Mouse (Mus musculus) liver, adult 2 months (tissue): ENCODE data around the gene Slc27a2. TPM values are rescaled to one million over a fixed set of nuclear protein-coding genes. Genes with fewer than 3 reads are reported as not detected.

Experiments used
- DNase-seq: peaks from one replicate; pipeline ENCODE4 v3.0.0-alpha.2; 2011; ENCODE audit warnings: low read depth, low spot score; ENCODE audit errors: extremely low read depth
- H3K27ac ChIP-seq: fragments of 200-500 bp; replicated peaks from 2 replicates; pipeline ENCODE4 v1.5.1; 2012; ENCODE audit warnings: low read depth, mild to moderate bottlenecking, control low read depth, inconsistent platforms, low read length; ENCODE audit not compliant: insufficient read depth
- H3K27me3 ChIP-seq: fragments of 200-500 bp; 2 replicates; pipeline ENCODE4 v1.6.1; 2012; ENCODE audit warnings: mild to moderate bottlenecking, moderate library complexity, low read length, inconsistent platforms; ENCODE audit not compliant: control insufficient read depth, insufficient read depth
- H3K36me3 ChIP-seq: fragments of 200-500 bp; 2 replicates; pipeline ENCODE4 v1.6.1; 2012; ENCODE audit warnings: low read length, inconsistent platforms; ENCODE audit not compliant: control insufficient read depth, insufficient read depth
- H3K4me1 ChIP-seq: fragments of 200-500 bp; 2 replicates; pipeline ENCODE4 v1.6.1; 2011; ENCODE audit warnings: low read length; ENCODE audit not compliant: control insufficient read depth, insufficient read depth
- H3K4me3 ChIP-seq: fragments of 200-500 bp; 2 replicates; pipeline ENCODE4 v1.5.1; 2011; ENCODE audit warnings: low read depth, mild to moderate bottlenecking, control low read depth, low read length, moderate library complexity; ENCODE audit not compliant: insufficient read depth
- H3K79me2 ChIP-seq: fragments of 200-500 bp; 2 replicates; pipeline ENCODE4 v1.6.1; 2012; ENCODE audit warnings: inconsistent platforms, mild to moderate bottlenecking, low read length, moderate library complexity; ENCODE audit not compliant: control insufficient read depth, insufficient read depth
- H3K9ac ChIP-seq: fragments of 200-500 bp; 2 replicates; pipeline ENCODE4 v1.6.1; 2012; ENCODE audit warnings: low read depth, mild to moderate bottlenecking, control low read depth, inconsistent platforms, low read length
- CTCF ChIP-seq: fragments of 200-500 bp; IDR thresholded peaks from 2 replicates; pipeline ENCODE4 v1.5.1; 2011; ENCODE audit warnings: low read depth, low read length, control low read depth
- POLR2A ChIP-seq: fragments of 200-500 bp; IDR thresholded peaks from 2 replicates; pipeline ENCODE4 v1.6.1; 2011; ENCODE audit warnings: low read length, control low read depth; ENCODE audit not compliant: insufficient read depth; ENCODE audit errors: extremely low read depth
- WGBS: fragments of 180-500 bp; shearing (Covaris S2); methylation state at CpG from one replicate; pipeline ENCODE4 v1.1.7; 2018; 5-methylcytosine and 5-hydroxymethylcytosine counted together
- polyA plus RNA-seq: library from polyadenylated mRNA; depleted of rRNA; stranded (reverse); fragments of >200 nt; gene quantifications from 2 replicates; pipeline ENCODE4 v1.2.3, GENCODE M21; 2012
- total RNA-seq: library from RNA; depleted of rRNA; stranded (reverse); fragments of >200 nt; gene quantifications from 2 replicates; pipeline ENCODE4 v1.2.3, GENCODE M21; 2014

The Slc27a2 gene
- total and polyA plus RNA-seq, 2 experiments = 1,036 to 1,397 TPM

DNA sequence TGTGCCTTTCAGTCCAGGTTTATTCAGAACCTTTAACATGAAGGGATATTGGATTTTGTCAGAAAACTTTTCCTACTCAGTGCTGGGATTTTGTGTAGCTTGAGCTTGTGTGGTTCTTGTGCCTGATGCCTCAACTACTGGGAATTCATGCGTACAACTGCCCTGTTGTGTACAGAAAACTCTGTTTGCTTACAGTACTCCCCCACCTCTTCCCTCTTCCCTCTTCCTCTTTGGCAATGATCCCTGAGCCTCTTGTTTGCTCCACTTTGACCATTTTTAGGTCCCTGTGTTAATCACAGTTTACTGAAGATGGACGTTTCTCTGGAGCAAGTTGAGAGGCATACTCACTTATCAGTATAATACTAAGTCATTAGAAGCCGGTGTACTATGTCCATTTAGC lies 5.8 kb upstream of the Slc27a2 start:
- H3K4me1 ChIP-seq = peaks cover 14% of the 10 kb centered on the region
- TF ChIP-seq POLR2A (no peak), CTCF (no peak)
- peak; percentile 86 for DNase-seq
- H3K36me3 ChIP-seq = no peaks in the 10 kb centered on the region
- H3K9ac ChIP-seq = no peak overlapping the region
- no peak overlapping the region for H3K4me3 ChIP-seq
- no peaks in the 10 kb centered on the region; the same call in 1 of the 2 replicates for H3K79me2 ChIP-seq
- H3K27ac ChIP-seq = peak overlapping the region; percentile 81
- H3K27me3 ChIP-seq = no peaks in the 10 kb centered on the region
- WGBS = 14% methylated on average over 3 of the region's 3 CpGs

DNA sequence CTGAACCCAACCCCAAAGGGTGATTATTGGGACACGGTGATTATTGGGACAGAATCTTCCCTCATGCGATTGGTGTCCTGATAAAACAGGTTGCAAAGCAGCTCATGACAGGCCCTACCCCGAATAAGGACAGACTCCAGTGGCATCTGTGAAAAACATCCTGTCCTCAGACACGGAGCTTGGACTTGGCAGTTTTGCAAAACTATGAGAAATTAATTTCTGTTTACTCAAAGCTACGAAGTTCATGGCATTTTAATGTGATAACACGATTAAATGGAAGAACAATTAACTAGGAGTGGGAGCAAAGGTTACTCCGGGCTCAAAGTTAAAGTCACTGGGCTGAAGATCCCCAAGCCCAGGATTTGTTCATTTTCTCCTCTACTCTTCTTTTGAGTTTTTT lies 2.5 kb upstream of the Slc27a2 start:
- Histone ChIP-seq H3K9ac (peak overlapping the region; percentile 44; the same call in 1 of the 2 replicates), H3K4me1 (peaks cover 18% of the 10 kb centered on the region), H3K4me3 (no peak overlapping the region), H3K36me3 (peaks cover 10% of the 10 kb centered on the region), H3K27ac (peak overlapping the region; percentile 87), H3K79me2 (peaks cover 14% of the 10 kb centered on the region), H3K27me3 (no peaks in the 10 kb centered on the region)
- 10% methylated on average over 7 of the region's 7 CpGs for WGBS
- peak; percentile 93 for DNase-seq
- no peak for TF ChIP-seq CTCF
- no peak for TF ChIP-seq POLR2A

DNA sequence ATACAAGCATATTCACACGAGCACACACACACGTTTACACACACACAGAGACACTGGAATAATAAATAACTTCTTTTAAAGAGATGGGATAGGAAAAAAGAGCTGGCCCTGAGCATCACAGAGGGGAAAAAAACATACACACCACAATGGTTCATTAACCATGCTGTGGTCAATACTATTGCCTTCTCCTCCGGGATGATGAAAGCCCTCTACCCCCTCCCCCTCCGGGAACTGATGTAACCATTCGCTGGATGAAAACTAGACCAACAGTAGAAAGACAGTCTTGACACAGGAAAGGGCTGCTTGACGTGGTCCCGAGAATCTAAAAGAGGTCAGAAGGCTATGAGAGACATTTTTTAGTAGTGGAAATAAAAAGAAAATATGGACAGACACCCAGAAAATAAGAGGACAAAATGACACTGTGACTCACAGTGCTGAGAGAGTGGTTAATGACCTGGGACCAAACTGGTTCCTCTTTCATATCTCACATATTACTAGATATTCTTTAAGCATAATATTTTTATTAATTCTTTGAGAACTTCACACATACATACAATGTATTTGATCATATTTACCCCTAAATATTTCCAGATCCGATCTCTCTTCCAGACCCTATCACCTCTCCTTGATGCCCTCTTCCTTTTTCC lies 840 bp upstream of the Slc27a2 start:
- Histone ChIP-seq H3K36me3 (peaks cover 24% of the 10 kb centered on the region), H3K27ac (peak overlapping the region; percentile 94), H3K27me3 (no peaks in the 10 kb centered on the region), H3K79me2 (peaks cover 23% of the 10 kb centered on the region), H3K4me3 (no peak overlapping the region), H3K4me1 (peaks cover 16% of the 10 kb centered on the region), H3K9ac (peak overlapping the region; percentile 64; the same call in 1 of the 2 replicates)
- TF ChIP-seq POLR2A = no peak
- TF ChIP-seq CTCF = no peak
- WGBS = 27% methylated on average over 8 of the region's 8 CpGs
- DNase-seq = peak; percentile 80

DNA sequence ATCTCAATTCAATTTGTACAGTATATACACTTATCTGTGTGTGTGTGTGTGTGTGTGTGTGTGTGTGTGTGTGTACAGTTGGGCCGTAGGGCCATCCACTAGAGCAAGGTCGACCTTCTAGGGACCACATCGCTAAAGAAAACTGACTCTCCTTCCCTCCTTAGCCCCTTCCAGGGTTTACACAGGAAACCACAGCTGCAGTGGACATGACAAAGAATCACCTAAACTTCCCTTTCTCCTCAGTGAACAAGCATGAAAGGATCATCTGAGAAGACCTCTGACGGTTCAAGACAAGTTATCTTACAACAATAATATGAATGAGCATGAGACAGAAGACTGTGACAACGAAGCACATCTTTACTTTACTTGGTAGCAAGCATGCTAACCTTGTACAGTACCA lies 311 bp upstream of the Slc27a2 start:
- Histone ChIP-seq H3K27me3 (no peaks in the 10 kb centered on the region), H3K9ac (peak overlapping the region; percentile 64), H3K79me2 (peaks cover 28% of the 10 kb centered on the region), H3K4me3 (no peak overlapping the region), H3K4me1 (peaks cover 16% of the 10 kb centered on the region), H3K27ac (peak overlapping the region; percentile 94), H3K36me3 (peaks cover 30% of the 10 kb centered on the region)
- peak; percentile 46 for DNase-seq
- 12% methylated on average over 5 of the region's 5 CpGs for WGBS
- TF ChIP-seq CTCF = no peak

DNA sequence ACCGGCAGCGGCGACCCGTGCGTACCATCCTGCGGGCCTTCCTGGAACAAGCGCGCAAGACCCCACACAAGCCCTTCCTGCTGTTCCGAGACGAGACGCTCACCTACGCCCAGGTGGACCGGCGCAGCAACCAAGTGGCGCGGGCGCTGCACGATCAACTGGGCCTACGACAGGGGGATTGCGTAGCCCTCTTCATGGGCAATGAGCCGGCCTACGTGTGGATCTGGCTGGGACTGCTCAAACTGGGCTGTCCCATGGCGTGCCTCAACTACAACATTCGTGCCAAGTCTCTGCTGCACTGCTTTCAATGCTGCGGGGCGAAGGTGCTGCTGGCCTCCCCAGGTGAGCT lies 1.1 kb downstream of the Slc27a2 start:
- H3K27ac ChIP-seq = peak overlapping the region; percentile 96
- DNase-seq = no peak
- no peaks in the 10 kb centered on the region for H3K27me3 ChIP-seq
- TF ChIP-seq CTCF (no peak), POLR2A (0 out of 2 replicates have a peak, but pooled peaks have one; percentile 24)
- peaks cover 43% of the 10 kb centered on the region for H3K36me3 ChIP-seq
- peaks cover 16% of the 10 kb centered on the region for H3K4me1 ChIP-seq
- peak overlapping the region; percentile 96 for H3K4me3 ChIP-seq
- WGBS = 2% methylated on average over 26 of the region's 26 CpGs
- peaks cover 35% of the 10 kb centered on the region for H3K79me2 ChIP-seq
- H3K9ac ChIP-seq = peak overlapping the region; percentile 98

DNA sequence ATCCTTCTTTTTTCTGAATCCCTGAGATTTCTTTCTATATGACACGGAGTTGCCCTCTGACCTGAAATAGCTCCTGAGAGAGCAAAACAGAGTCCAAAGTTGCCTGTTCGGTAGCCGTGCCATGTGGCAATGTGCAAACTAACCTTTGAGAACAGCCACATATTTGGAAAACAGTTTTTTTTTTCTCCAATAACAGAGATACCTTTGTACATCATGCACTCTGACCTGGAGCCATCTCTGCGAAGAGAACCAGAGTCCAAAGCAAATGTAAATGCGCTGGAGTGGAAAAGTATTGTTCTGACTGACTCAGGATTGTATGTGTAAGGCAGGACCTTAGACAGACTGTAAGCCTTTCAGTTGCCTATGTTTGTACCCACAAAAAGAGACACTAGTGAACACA lies 3.3 kb downstream of the Slc27a2 start:
- Histone ChIP-seq H3K27ac (peak overlapping the region; percentile 96), H3K4me3 (peak overlapping the region; percentile 96), H3K36me3 (peaks cover 64% of the 10 kb centered on the region), H3K4me1 (peaks cover 27% of the 10 kb centered on the region), H3K79me2 (peaks cover 43% of the 10 kb centered on the region), H3K9ac (peak overlapping the region; percentile 87), H3K27me3 (no peaks in the 10 kb centered on the region)
- no peak for TF ChIP-seq POLR2A
- TF ChIP-seq CTCF = no peak
- DNase-seq = peak; percentile 97
- WGBS = 25% methylated on average over 5 of the region's 5 CpGs
